In genomic region chr13:89652773-89653172, GRCm38 (mm10) we compare ENCODE assay signal across 24 mouse cellular contexts.
"Had no signal": no experiment of that assay in that cellular context is flagged by ENCODE, and none has a peak within 500 bp of the region (broad histone marks: within the 10 kb centered on the region; RNA-seq: fewer than 3 reads in every experiment).

No protein-coding gene starts in this region.

- H3K4me1 ChIP-seq: intestine, embryonic 15.5 days; kidney, embryonic 15.5 days; midbrain, embryonic 10.5 days; midbrain, embryonic 13.5 days; neural tube, embryonic 13.5 days; stomach, embryonic 15.5 days had no signal

- H3K27ac ChIP-seq: intestine, embryonic 15.5 days; kidney, embryonic 15.5 days; left cerebral cortex, adult 2 months; limb, embryonic 12.5 days; liver, embryonic 14.5 days; midbrain, embryonic 10.5 days; midbrain, embryonic 13.5 days; neural tube, embryonic 13.5 days; stomach, embryonic 15.5 days had no signal

- H3K36me3 ChIP-seq: stomach, embryonic 15.5 days had no signal

- DNase-seq: kidney, adult 11 months; kidney, adult 8-10 months; kidney, postnatal 10 days; kidney, postnatal 36 days; layer of hippocampus, postnatal 36 days; liver; liver, postnatal 0 days; retina, postnatal 1 day; right cerebral cortex, postnatal 25 days; spleen, adult 18-20 months; thymus, adult 18-20 months; thymus, postnatal 36 days had no signal

- H3K4me3 ChIP-seq: intestine, embryonic 15.5 days; kidney, embryonic 15.5 days; left cerebral cortex, adult 2 months; limb, embryonic 12.5 days; megakaryocyte, embryonic 14.5 days; midbrain, embryonic 10.5 days; midbrain, embryonic 13.5 days; myocyte; neural tube, embryonic 13.5 days; stomach, embryonic 15.5 days had no signal

- H3K27me3 ChIP-seq: intestine, embryonic 15.5 days; kidney, embryonic 15.5 days; limb, embryonic 12.5 days; megakaryocyte, embryonic 14.5 days; midbrain, embryonic 13.5 days; neural tube, embryonic 13.5 days; stomach, embryonic 15.5 days had no signal

- H3K4me2 ChIP-seq: intestine, embryonic 15.5 days; kidney, embryonic 15.5 days; limb, embryonic 12.5 days; midbrain, embryonic 13.5 days; neural tube, embryonic 13.5 days; stomach, embryonic 15.5 days had no signal

- ATAC-seq: intestine, embryonic 15.5 days; liver, postnatal 0 days; midbrain, embryonic 13.5 days; midbrain, embryonic 16.5 days had no signal

- H3K9ac ChIP-seq: intestine, embryonic 15.5 days; kidney, embryonic 15.5 days; limb, embryonic 12.5 days; liver, embryonic 14.5 days; liver, postnatal 0 days; midbrain, embryonic 13.5 days; neural tube, embryonic 13.5 days; stomach, embryonic 15.5 days had no signal

- H3K9me3 ChIP-seq: intestine, embryonic 15.5 days; kidney, embryonic 15.5 days; limb, embryonic 12.5 days; megakaryocyte, embryonic 14.5 days; midbrain, embryonic 10.5 days; midbrain, embryonic 13.5 days; neural tube, embryonic 13.5 days; stomach, embryonic 15.5 days had no signal
